Mouse (Mus musculus): ENCODE results near the gene Nat9. TPM values are rescaled to one million over a fixed set of nuclear protein-coding genes. Genes with fewer than 3 reads are reported as not detected.

The Nat9 gene
- polyA plus RNA-seq, 1 experiment from 2014 or later, result 19.2 TPM

GRCm38 (mm10) chr11:115138597-115139262, 48.9 kb downstream of the Nat9 start:
- Histone ChIP-seq H3K9me3 (no peaks in the 10 kb centered on the region), H3K4me1 (no peaks in the 10 kb centered on the region), H3K9ac (replicated peaks) (no peak overlapping the region), H3K27me3 (no peaks in the 10 kb centered on the region), H3K4me3 (no peak overlapping the region), H3K27ac (replicated peaks) (no peak overlapping the region), H3K4me2 (replicated peaks) (no peak overlapping the region), H3K36me3 (no peaks in the 10 kb centered on the region)
- WGBS, result 77% methylated on average over 5 of the region's 5 CpGs
- no peak for ATAC-seq (ENCODE audit: low FRiP score, low read depth)

GRCm38 (mm10) chr11:115133800-115134199, 53.9 kb downstream of the Nat9 start, which contains the start of gene Cd300lf:
Gene Cd300lf, minus strand, starts transcription at chr11:115133992.
- ATAC-seq (ENCODE audit: low FRiP score, low read depth), result no peak
- Histone ChIP-seq H3K9me3 (no peaks in the 10 kb centered on the region), H3K27me3 (no peaks in the 10 kb centered on the region), H3K4me3 (no peak within 1 kb of the TSS), H3K4me1 (no peaks in the 10 kb centered on the region), H3K9ac (replicated peaks) (no peak within 1 kb of the TSS), H3K27ac (replicated peaks) (no peak within 1 kb of the TSS), H3K4me2 (replicated peaks) (no peak within 1 kb of the TSS), H3K36me3 (no peaks in the 10 kb centered on the region)
- 87% methylated on average over 8 of the region's 8 CpGs for WGBS

Other genes starting within 250 kb of the Nat9 start
- not detected in 2 replicates for gene Cd300c, start 218.7 kb downstream of the Nat9 start, polyA plus RNA-seq (2016; fragmentation: Nextera tagmentation; extraction: Ambion mirVana)
- gene Cd300ld, start 197.9 kb downstream of the Nat9 start, polyA plus RNA-seq (2016; fragmentation: Nextera tagmentation; extraction: Ambion mirVana), result 0.10 and 0.11 TPM in 2 replicates
- 0.85 and 1.2 TPM in 2 replicates for gene Cd300c2, start 186.0 kb downstream of the Nat9 start, polyA plus RNA-seq (2016; fragmentation: Nextera tagmentation; extraction: Ambion mirVana)
- gene Cd300ld2, start 171.7 kb downstream of the Nat9 start, polyA plus RNA-seq (2016; fragmentation: Nextera tagmentation; extraction: Ambion mirVana), result not detected in 2 replicates
- not detected in 2 replicates for gene Cd300ld4, start 160.8 kb downstream of the Nat9 start, polyA plus RNA-seq (2016; fragmentation: Nextera tagmentation; extraction: Ambion mirVana)
- not detected in 2 replicates for gene Cd300ld5, start 150.1 kb downstream of the Nat9 start, polyA plus RNA-seq (2016; fragmentation: Nextera tagmentation; extraction: Ambion mirVana)
- gene Cd300ld3, start 139.4 kb downstream of the Nat9 start, polyA plus RNA-seq (2016; fragmentation: Nextera tagmentation; extraction: Ambion mirVana), result not detected in 2 replicates
- gene Cd300e, start 125.7 kb downstream of the Nat9 start, polyA plus RNA-seq (2016; fragmentation: Nextera tagmentation; extraction: Ambion mirVana), result not detected in 2 replicates
- 1.5 TPM in 2 replicates for gene Rab37, start 96.4 kb downstream of the Nat9 start, polyA plus RNA-seq (2016; fragmentation: Nextera tagmentation; extraction: Ambion mirVana)
- 0.15 and 0.24 TPM in 2 replicates for gene Cd300lf, start 53.9 kb downstream of the Nat9 start, polyA plus RNA-seq (2016; fragmentation: Nextera tagmentation; extraction: Ambion mirVana)
- gene Slc9a3r1, start 24.5 kb downstream of the Nat9 start, polyA plus RNA-seq (2016; fragmentation: Nextera tagmentation; extraction: Ambion mirVana), result 34.3 and 34.6 TPM in 2 replicates
- gene Tmem104, start 372 bp downstream of the Nat9 start, polyA plus RNA-seq (2016; fragmentation: Nextera tagmentation; extraction: Ambion mirVana), result 7.9 and 9.2 TPM in 2 replicates
- gene Grin2c, start 79.4 kb upstream of the Nat9 start, polyA plus RNA-seq (2016; fragmentation: Nextera tagmentation; extraction: Ambion mirVana), result 0.06 and 0.17 TPM in 2 replicates
- gene Fdxr, start 89.2 kb upstream of the Nat9 start, polyA plus RNA-seq (2016; fragmentation: Nextera tagmentation; extraction: Ambion mirVana), result 15.9 and 18.4 TPM in 2 replicates
- 0.11 and 0.18 TPM in 2 replicates for gene Fads6, start 109.8 kb upstream of the Nat9 start, polyA plus RNA-seq (2016; fragmentation: Nextera tagmentation; extraction: Ambion mirVana)
- not detected in 2 replicates for gene Otop2, start 119.3 kb upstream of the Nat9 start, polyA plus RNA-seq (2016; fragmentation: Nextera tagmentation; extraction: Ambion mirVana)
- 0.05 TPM in 1 of 2 replicates, not detected in the other for gene Ush1g, start 134.2 kb upstream of the Nat9 start, polyA plus RNA-seq (2016; fragmentation: Nextera tagmentation; extraction: Ambion mirVana)
- gene Otop3, start 146.9 kb upstream of the Nat9 start, polyA plus RNA-seq (2016; fragmentation: Nextera tagmentation; extraction: Ambion mirVana), result 0.28 and 0.43 TPM in 2 replicates
- 32.9 and 38.6 TPM in 2 replicates for gene Hid1, start 179.9 kb upstream of the Nat9 start, polyA plus RNA-seq (2016; fragmentation: Nextera tagmentation; extraction: Ambion mirVana)
- 32.4 and 36.6 TPM in 2 replicates for gene Cdr2l, start 194.1 kb upstream of the Nat9 start, polyA plus RNA-seq (2016; fragmentation: Nextera tagmentation; extraction: Ambion mirVana)
- 234 and 265 TPM in 2 replicates for gene Mrpl58, start 215.9 kb upstream of the Nat9 start, polyA plus RNA-seq (2016; fragmentation: Nextera tagmentation; extraction: Ambion mirVana)
- 873 and 889 TPM in 2 replicates for gene Atp5h, start 232.1 kb upstream of the Nat9 start, polyA plus RNA-seq (2016; fragmentation: Nextera tagmentation; extraction: Ambion mirVana)
- gene Kctd2, start 232.3 kb upstream of the Nat9 start, polyA plus RNA-seq (2016; fragmentation: Nextera tagmentation; extraction: Ambion mirVana), result 32.0 and 40.4 TPM in 2 replicates

Measured in midbrain, embryonic 12.5 days (tissue).